Mouse (Mus musculus) olfactory bulb, adult 2 months (tissue): Measurements from ENCODE around the gene Tagln2. TPM values are rescaled to one million over a fixed set of nuclear protein-coding genes. Genes with fewer than 3 reads are reported as not detected.
A peak's percentile ranks its signal among the peaks of the same experiment; 100 is the strongest.

Experiments used
- H3K27ac ChIP-seq: fragments of 200-500 bp; 2 replicates; pipeline ENCODE4 v1.5.1; 2012; ENCODE audit warnings: low read depth, low read length; ENCODE audit not compliant: insufficient read depth
- H3K4me1 ChIP-seq: fragments of 200-500 bp; 2 replicates; pipeline ENCODE4 v1.6.1; 2012; ENCODE audit warnings: low read length; ENCODE audit not compliant: control insufficient read depth, insufficient read depth
- H3K4me3 ChIP-seq: fragments of 200-500 bp; 2 replicates; pipeline ENCODE4 v1.5.1; 2012; ENCODE audit warnings: mild to moderate bottlenecking, low read depth, low read length, moderate library complexity; ENCODE audit not compliant: insufficient read depth
- CTCF ChIP-seq: fragments of 200-500 bp; IDR thresholded peaks from 2 replicates; pipeline ENCODE4 v1.5.1; 2012; ENCODE audit warnings: low read depth, mild to moderate bottlenecking, low read length, moderate library complexity; ENCODE audit not compliant: insufficient read depth
- POLR2A ChIP-seq: fragments of 200-500 bp; IDR thresholded peaks from 2 replicates; pipeline ENCODE4 v1.6.1; 2012; ENCODE audit warnings: mild to moderate bottlenecking, low read depth, low read length, moderate library complexity; ENCODE audit not compliant: insufficient read depth
- WGBS: fragments of 180-500 bp; shearing (Covaris S2); methylation state at CpG from one replicate; pipeline ENCODE4 v1.1.7; 2018; 5-methylcytosine and 5-hydroxymethylcytosine counted together
- polyA plus RNA-seq: library from polyadenylated mRNA; stranded (reverse); fragments of >200 nt; gene quantifications from 2 replicates; pipeline ENCODE4 v1.2.4, GENCODE M21; 2012; ENCODE audit warnings: low replicate concordance; ENCODE audit not compliant: missing spikeins, insufficient read depth, insufficient read length

The Tagln2 gene
- not detected in 2 replicates for polyA plus RNA-seq

- Histone ChIP-seq H3K4me1 (peaks cover 38% of the 10 kb centered on the region), H3K27ac (no peak within 1 kb of the TSS), H3K4me3 (peak within 1 kb of the TSS; percentile 46)
- 13% methylated on average over 30 of the region's 30 CpGs for WGBS
- TF ChIP-seq CTCF (no peak), POLR2A (0 out of 2 replicates have a peak, but pooled peaks have one; percentile 25)
Measured at GRCm38 (mm10) chr1:172499765-172500441, at the start of gene Tagln2. TSS of gene Tagln2 (plus strand) at chr1:172500047.

GRCm38 (mm10) chr1:172450226-172450625 is 49.6 kb upstream of the Tagln2 start:
- 44% methylated on average over 2 of the region's 2 CpGs for WGBS
- no peak for TF ChIP-seq CTCF
- no peak for TF ChIP-seq POLR2A
- H3K4me1 ChIP-seq, result no peaks in the 10 kb centered on the region
- no peak overlapping the region for H3K4me3 ChIP-seq
- no peak overlapping the region for H3K27ac ChIP-seq

DNA sequence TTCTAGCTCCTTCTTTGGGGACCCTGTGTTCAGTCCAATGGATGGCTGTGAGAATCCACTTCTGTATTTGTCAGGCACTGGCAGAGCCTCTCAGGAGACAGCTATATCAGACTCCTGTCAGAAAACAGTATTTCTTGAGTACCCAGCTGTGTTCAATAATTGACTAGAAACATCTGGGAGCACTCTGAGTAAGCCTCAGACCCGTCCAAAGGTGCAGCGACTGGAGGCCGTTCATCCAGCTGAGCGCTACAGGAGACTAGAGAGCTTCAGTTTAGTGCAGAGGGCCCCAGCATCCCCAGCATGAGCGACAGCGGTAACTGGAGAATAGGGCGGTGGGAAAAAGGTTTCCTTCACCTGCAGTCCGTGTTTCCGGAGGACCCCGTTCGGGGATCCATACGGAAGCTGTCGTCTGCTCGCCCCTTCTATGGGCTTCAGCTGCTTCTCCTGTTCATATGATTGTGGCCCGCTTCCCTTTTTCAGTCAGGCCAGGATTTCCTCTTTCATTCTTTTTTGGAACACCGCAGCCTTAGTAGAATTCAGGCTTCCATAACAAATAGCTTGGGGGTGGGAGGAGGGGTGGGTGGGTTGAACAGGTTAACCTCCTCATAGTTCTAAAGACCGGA is 48.9 kb upstream of the Tagln2 start:
- Histone ChIP-seq H3K4me3 (no peak overlapping the region), H3K27ac (no peak overlapping the region), H3K4me1 (no peaks in the 10 kb centered on the region)
- 59% methylated on average over 17 of the region's 17 CpGs for WGBS
- TF ChIP-seq POLR2A (no peak), CTCF (no peak)

- TF ChIP-seq CTCF, result no peak
- no peak for TF ChIP-seq POLR2A
- no peak overlapping the region for H3K27ac ChIP-seq
- 84% methylated on average over 2 of the region's 2 CpGs for WGBS
Measured at GRCm38 (mm10) chr1:172452911-172453310, 46.9 kb upstream of the Tagln2 start.

GRCm38 (mm10) chr1:172453810-172454209 is 46.0 kb upstream of the Tagln2 start:
- Histone ChIP-seq H3K4me1 (no peaks in the 10 kb centered on the region), H3K27ac (no peak overlapping the region), H3K4me3 (no peak overlapping the region)
- TF ChIP-seq CTCF (no peak), POLR2A (no peak)
- 92% methylated on average over 2 of the region's 2 CpGs for WGBS

More at GRCm38 (mm10) chr1:172452911-172453310, 46.9 kb upstream of the Tagln2 start:
- H3K4me3 ChIP-seq, result no peak overlapping the region
- no peaks in the 10 kb centered on the region for H3K4me1 ChIP-seq

DNA sequence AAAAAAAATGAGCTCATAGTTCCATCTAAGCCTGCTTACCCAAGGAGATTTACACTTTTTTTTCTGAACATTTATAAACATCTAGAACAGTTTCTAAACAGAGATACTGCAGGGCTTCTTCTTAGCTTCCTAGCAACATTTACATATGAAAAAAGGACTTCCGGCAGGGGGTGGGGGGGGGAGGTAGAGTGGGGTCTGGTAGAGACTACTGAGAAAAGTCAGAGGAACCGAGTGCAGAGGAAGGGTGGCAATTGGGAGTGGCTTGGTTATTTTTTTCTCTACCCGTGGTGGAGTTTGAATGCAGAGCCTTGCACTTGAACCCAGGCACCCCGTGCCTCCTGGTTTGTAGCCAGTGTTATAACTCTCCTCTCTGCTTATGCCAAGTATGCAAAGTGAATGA is 44.4 kb upstream of the Tagln2 start:
- WGBS, result 17% methylated on average over 4 of the region's 4 CpGs
- TF ChIP-seq CTCF (no peak), POLR2A (no peak)

GRCm38 (mm10) chr1:172456001-172456677 is 43.7 kb upstream of the Tagln2 start:
- WGBS, result 76% methylated on average over 7 of the region's 7 CpGs
- Histone ChIP-seq H3K4me3 (no peak overlapping the region), H3K27ac (no peak overlapping the region), H3K4me1 (no peaks in the 10 kb centered on the region)
- TF ChIP-seq CTCF (no peak), POLR2A (no peak)

More for the DNA sequence above, 44.4 kb upstream of the Tagln2 start:
- Histone ChIP-seq H3K4me1 (no peaks in the 10 kb centered on the region), H3K4me3 (no peak overlapping the region), H3K27ac (no peak overlapping the region)

DNA sequence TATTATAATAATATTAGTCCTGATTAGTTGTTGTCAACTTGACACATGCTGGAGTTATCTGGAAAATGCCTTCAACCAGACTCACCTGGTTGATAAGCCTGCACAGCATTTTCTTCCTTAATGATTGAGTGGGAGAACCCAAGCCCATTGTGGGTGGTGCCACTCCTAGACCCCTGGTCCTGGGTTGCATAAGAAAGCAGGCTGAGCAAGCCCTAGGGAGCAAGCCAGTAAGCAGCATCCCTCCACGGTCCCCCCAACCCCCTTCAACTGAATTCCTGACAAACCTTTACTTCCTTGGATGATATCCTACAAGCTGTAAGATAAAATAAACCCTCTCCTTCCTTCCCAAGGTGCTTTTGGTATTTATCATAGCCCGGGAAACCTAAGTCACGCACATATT is 42.7 kb upstream of the Tagln2 start:
- no peaks in the 10 kb centered on the region for H3K4me1 ChIP-seq
- H3K4me3 ChIP-seq, result no peak overlapping the region
- H3K27ac ChIP-seq, result no peak overlapping the region
- 91% methylated on average over 3 of the region's 3 CpGs for WGBS
- no peak for TF ChIP-seq CTCF
- no peak for TF ChIP-seq POLR2A

- WGBS, result 92% methylated on average over 3 of the region's 3 CpGs
- TF ChIP-seq POLR2A, result no peak
- TF ChIP-seq CTCF, result no peak
- Histone ChIP-seq H3K4me1 (no peaks in the 10 kb centered on the region), H3K4me3 (no peak overlapping the region), H3K27ac (no peak overlapping the region)
Measured at GRCm38 (mm10) chr1:172458041-172458440, 41.8 kb upstream of the Tagln2 start.
